Mouse (Mus musculus) heart, postnatal 36 days (tissue): ENCODE measurements at regions not wholly inside any gene's neighbourhood (a gene's known extent, or its start where the extent isn't known, plus 50 kb on each side); places are given as distances from the start of the nearest gene placed in this dataset.
A peak's percentile ranks its signal among the peaks of the same experiment; 100 is the strongest.

Experiments used
- DNase-seq, 2 experiments: peaks; one replicate each; pipeline ENCODE4 v3.0.0; 2021 to 2022
- intact Hi-C: fragments of 180-260 bp; cut with DNase I; formaldehyde crosslinking; loops from one replicate; pipeline ENCODE4 v1.15.1; 2025

DNA sequence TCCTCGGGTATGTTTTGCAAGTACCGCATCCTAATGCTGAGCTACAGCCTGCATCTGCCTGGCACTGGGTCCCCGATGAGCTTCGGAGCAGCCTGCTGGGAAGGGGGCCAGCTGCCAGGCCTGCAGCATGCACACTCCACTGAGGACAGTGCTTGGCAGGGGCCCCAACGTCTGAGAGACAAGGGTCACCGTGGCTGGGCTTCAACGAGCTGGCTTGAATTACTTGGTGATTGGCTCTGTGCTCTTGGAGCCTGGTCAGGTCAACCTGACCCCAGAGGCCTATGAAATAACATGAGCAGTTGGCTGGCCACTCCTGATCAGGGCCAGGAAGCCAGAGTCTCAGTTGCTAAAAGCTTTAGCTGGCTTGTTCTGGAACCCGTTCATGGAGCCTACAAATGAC is 227.5 kb downstream of the Rybp start:
- DNase-seq: peak; percentile 73 to 81
- intact Hi-C loops: loop anchor here (5.0 kb wide), 4 partner anchors 67 to 158 kb away; no protein-coding TSS in a partner anchor

DNA sequence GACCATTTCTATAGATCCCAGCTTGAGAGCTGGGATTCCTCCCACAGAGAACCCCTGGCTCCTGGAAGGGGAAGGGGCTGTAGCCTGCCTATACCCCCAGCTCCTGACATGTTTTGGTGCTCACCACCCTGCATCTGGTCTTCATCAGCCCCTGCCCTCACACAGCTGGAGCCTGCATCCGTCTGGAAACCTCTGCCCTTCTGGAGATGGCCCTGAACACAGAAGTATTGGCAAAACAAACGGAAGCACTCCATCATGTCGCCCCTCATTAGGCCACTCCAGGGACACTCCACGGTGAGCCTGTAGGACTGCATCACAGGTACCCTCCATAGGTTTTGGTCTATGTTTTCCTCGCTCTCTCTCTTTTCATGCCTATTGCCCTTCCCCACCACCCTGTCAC is 231.3 kb downstream of the Rybp start:
- DNase-seq: no peak
- intact Hi-C loops: loop anchor here (5.0 kb wide), 3 partner anchors 64 to 154 kb away; no protein-coding TSS in a partner anchor

DNA sequence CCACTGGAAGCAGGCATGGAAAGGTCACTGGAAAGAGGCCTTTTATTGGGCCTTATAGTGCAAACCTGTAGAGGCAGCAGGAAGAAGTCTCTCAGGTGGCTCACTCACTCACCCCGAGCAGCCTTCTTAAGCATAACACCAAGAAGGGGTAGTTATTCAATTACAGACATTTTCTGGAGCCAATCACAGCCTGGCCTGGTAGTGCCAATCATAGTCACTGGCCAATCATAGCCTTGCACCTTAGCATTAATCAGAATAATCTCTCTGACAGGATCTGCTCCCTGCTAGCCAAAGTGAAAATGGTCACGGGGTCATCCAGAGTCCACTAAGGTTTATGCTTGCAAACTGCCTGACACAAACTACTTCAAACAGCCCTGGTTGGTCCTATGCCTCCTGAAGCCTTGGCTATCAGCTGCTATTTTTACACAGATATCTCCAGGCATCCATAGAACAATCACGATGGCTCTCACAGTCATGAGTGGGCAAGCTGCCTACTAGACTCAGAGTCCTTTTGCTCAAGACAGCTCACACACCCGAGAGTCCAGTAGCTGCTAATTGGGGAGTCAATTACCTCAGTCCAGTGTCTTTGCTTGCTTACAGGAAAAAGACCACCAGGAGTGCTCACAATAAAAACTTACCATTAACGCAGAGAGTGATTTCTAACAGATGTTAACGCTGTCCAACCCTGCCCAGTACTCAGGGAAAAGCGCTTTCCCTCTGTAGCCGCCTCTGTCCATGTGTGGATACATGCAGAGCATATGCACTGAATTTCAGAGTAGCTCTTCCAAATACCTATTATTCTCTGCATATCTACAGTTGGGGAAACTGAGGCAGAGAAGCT is 234.1 kb downstream of the Rybp start:
- DNase-seq: peak in 1 of 2 experiments; percentile 10
- intact Hi-C loops: loop anchor here (5.0 kb wide), 1 partner anchor 81 kb away; no protein-coding TSS in a partner anchor

- intact Hi-C loops: loop anchor here (5.0 kb wide), 1 partner anchor 80 kb away; no protein-coding TSS in a partner anchor
- peak in 1 of 2 experiments; percentile 7 for DNase-seq
Measured at GRCm38 (mm10) chr6:100052406-100052805, 234.9 kb downstream of the Rybp start.

GRCm38 (mm10) chr6:100049036-100049435 is 238.2 kb downstream of the Rybp start:
- intact Hi-C loops: no loop called here
- DNase-seq: no peak

DNA sequence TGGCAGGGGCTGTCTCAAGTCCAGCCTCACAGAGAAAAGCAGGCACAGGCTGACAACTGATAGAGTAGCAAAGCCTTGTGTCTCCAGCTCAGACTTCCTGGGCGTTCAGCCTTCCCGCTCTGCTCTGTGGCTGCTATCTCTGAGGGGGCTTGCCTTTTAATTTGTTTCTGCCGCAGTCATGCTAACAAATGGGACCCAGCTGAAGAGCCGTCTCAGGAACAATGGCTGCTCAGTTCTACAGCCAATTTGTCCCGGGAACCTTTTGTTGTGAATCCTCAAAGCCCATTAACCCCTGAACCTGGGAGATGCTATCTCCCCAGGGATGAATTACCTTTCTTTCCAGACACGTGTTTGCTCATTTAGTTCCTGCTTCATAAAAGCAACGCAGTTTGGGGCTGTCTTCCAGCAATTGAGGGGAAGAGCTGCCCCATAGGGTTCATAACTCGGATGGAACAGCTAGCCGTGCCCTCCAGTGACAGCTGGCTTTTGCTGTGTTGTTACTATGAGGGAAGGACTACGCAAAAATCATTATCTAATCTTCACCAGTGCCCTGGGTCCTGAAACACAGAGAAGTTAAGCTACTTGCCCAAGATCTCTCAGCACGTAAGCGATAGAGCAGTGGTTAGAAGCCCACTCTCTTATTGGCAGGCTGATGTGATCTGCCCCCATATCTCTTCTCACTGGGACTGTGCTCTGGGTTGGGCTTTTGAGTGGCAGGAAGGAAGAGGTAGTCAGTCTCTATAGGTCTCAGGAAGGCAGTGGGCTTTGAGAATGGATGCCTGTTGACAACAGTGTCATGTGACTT is 240.9 kb downstream of the Rybp start:
- intact Hi-C loops: no loop called here
- no peak for DNase-seq

GRCm38 (mm10) chr6:100045109-100045508 is 242.2 kb downstream of the Rybp start:
- intact Hi-C loops: no loop called here
- DNase-seq: no peak

DNA sequence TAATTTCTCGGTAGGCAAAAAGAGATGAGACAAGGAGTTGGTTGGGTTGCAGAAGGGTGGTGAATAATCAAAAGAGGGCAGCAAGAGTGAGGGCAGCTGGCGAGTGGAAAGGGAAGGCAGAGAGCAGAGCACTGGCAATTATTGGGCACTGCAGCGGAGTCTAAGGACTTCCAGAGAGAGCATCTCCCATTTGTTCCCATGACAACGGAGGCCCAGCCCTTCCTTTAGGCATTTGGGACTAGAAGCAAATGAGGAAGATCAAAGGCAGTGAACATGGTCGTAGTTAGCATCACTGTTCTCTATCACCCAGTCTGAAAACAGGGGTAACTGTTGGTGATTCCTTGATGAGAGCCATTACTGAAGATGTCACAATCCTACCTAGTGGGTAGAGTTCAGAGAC is 246.1 kb downstream of the Rybp start:
- intact Hi-C loops: no loop called here
- DNase-seq: no peak

GRCm38 (mm10) chr6:100040459-100040984 is 246.8 kb downstream of the Rybp start:
- DNase-seq: peak in 1 of 2 experiments; percentile 6
- intact Hi-C loops: no loop called here

DNA sequence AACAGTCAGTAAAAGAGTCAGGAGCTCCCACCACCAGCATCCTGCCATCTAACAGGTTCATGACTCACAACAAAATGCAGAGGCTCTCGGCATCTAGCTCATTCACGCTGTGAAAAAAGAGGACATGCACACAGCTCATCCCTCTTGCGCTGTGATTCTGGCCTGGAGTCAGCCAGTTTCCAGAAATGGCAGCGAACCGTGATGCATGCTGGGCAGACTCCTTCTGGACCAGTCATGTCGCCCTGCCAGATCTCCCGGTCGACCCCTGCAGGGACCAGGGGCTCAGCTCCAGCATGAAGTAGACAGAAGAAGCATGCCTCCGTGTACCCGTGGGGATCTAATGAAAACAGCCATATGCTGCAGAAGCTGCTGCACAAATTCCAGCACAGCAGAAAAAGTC is 254.6 kb downstream of the Rybp start:
- DNase-seq: no peak
- intact Hi-C loops: no loop called here

- no peak for DNase-seq
- intact Hi-C loops: no loop called here
Measured at GRCm38 (mm10) chr6:100030522-100030921, 256.8 kb downstream of the Rybp start.

DNA sequence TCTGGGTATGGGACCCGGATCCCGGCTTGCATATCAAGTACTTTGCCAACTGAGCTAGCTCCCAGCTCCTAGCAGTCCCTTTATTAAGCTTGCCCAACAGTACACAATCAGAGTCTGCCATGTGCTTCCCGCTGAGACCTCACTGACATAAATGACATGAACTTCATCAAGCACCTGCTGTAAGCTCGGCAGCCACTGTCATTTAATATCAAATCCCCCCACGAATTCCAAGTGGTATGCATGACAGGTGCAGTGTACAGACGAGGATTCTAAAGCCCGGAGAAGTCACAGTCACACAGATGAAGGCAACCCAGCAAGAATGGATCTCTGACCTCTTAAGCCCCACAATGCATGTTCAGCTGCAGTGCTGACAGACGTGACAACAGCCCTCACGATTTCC is 257.3 kb downstream of the Rybp start:
- DNase-seq: no peak
- intact Hi-C loops: no loop called here

DNA sequence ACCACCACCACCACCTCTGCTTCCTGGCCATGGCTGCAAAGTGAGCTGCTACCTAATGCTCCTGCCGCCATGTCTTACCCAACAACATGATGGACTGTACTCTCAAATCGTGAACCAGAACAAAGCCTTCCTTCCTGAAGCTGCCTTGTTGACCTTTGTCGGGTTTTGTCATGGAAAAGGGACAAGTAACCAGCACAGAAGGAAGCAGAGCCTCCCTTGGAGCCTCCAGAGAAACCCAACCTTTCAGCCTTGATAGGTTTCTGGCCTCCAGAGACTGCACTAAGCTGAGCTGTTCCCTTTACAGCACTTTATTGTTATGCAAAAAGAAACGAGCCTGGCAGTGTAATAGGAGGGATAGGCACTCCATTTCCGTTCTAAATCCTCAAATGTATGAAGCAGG is 259.8 kb downstream of the Rybp start:
- intact Hi-C loops: no loop called here
- DNase-seq: no peak

GRCm38 (mm10) chr6:100025531-100025951 is 261.7 kb downstream of the Rybp start:
- intact Hi-C loops: no loop called here

DNA sequence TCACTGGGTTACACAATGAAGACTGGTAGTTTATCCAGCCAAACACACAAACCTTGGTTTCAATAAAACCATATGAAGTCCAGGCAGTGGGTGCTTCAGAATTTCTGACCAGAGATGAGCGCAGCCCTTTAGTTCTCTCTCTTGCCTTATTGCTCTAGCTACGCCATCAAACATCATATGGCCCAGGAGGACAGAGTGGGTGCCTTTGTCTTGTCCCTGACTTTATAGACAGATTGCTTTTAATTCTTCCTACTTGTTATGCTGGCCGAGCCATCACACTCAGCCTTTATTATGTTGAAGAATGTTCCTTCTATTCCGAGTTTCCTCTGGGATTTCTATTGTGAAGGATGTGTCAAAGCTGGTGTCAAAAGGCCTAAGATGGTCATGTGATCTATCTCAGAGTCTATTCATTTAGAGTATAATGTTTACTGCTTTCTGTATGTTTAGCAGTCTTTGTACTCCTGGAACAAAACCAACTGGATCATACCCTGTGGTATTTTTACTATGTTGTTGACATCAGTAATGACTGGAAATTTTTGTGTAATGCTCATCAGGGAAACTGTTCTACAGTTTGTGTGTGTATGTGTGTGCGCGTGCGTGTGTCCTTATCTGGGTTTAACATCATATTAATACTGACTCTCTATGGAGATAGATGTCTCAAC is 263.7 kb downstream of the Rybp start:
- intact Hi-C loops: no loop called here
- DNase-seq: no peak

More at GRCm38 (mm10) chr6:100025531-100025951, 261.7 kb downstream of the Rybp start:
- no peak for DNase-seq

- DNase-seq: no peak
- intact Hi-C loops: no loop called here
Measured at GRCm38 (mm10) chr6:100019016-100019415, 268.3 kb downstream of the Rybp start.

GRCm38 (mm10) chr6:100013949-100014348 is 273.3 kb downstream of the Rybp start:
- intact Hi-C loops: loop anchor here (2.0 to 5.0 kb wide), 2 partner anchors 39 to 128 kb away; no protein-coding TSS in a partner anchor
- DNase-seq: peak; percentile 25 to 32

DNA sequence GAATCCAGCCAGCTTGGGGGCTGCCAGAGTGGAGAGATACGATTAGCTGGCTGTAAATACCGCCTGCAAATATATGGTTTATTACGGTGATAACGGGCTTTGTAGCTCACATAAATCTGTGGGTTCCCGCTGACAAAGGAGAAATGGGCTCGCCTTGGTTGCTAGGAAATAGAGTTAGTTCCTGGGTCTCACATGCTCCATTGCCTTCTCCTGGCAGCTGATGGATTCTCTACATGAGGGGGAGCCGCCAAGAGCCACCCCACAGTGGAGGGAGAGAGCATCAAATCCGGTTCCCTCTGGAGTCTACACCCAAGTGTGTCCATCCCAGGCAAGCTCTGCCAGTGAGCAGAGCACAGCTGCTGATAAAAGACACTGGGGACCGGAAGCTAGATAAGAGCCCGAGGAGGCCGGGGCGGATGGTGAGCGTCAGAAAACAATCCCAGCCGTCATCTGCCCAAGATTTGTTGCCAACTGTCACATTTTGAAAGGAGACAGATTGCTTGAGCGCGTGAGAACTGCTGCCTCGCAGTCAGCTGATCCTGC is 275.7 kb downstream of the Rybp start:
- peak; percentile 65 to 79 for DNase-seq
- intact Hi-C loops: loop anchor here (2.0 to 5.0 kb wide), 2 partner anchors 37 to 131 kb away; no protein-coding TSS in a partner anchor

- intact Hi-C loops: loop anchor here (5.0 kb wide), 1 partner anchor 131 kb away; no protein-coding TSS in a partner anchor
- no peak for DNase-seq
Measured at GRCm38 (mm10) chr6:100010954-100011481, 276.3 kb downstream of the Rybp start.
